Mouse (Mus musculus) thymus, postnatal 14 days (tissue): Measurements from ENCODE around the gene Pkp1.

Source experiments
- DNase-seq: peaks from one replicate; pipeline ENCODE4 v3.0.0; 2021

The Pkp1 gene

GRCm38 (mm10) chr1:135854591-135855343 is 64.2 kb downstream of the Pkp1 start:
- DNase-seq: no peak

- DNase-seq: no peak
These were observed 65.8 kb downstream of the Pkp1 start for GRCm38 (mm10) chr1:135853200-135853599.

GRCm38 (mm10) chr1:135852044-135852756 is 66.8 kb downstream of the Pkp1 start:
- DNase-seq: no peak

- peak; percentile 13 for DNase-seq
These were observed 68.1 kb downstream of the Pkp1 start for GRCm38 (mm10) chr1:135850722-135851512.

- no peak for DNase-seq
These were observed 71.2 kb downstream of the Pkp1 start for GRCm38 (mm10) chr1:135847611-135848351.

GRCm38 (mm10) chr1:135847139-135847562 is 71.9 kb downstream of the Pkp1 start:
- DNase-seq: peak; percentile 46

- DNase-seq: no peak
These were observed 72.4 kb downstream of the Pkp1 start for GRCm38 (mm10) chr1:135846632-135847031.

GRCm38 (mm10) chr1:135844481-135844880 is 74.5 kb downstream of the Pkp1 start:
- DNase-seq: no peak

GRCm38 (mm10) chr1:135843519-135844262 is 75.3 kb downstream of the Pkp1 start:
- no peak for DNase-seq

- no peak for DNase-seq
These were observed 78.2 kb downstream of the Pkp1 start for GRCm38 (mm10) chr1:135840675-135841395.

- DNase-seq: no peak
These were observed 79.9 kb downstream of the Pkp1 start for GRCm38 (mm10) chr1:135839065-135839464.

- DNase-seq: no peak
These were observed 80.4 kb downstream of the Pkp1 start for GRCm38 (mm10) chr1:135838626-135839025.

GRCm38 (mm10) chr1:135835716-135836483 is 83.1 kb downstream of the Pkp1 start, which contains the start of gene Tnnt2:
Gene Tnnt2 (plus strand): TSS chr1:135836354.
- DNase-seq: no peak

- no peak for DNase-seq
These were observed 84.0 kb downstream of the Pkp1 start for GRCm38 (mm10) chr1:135834983-135835382.

GRCm38 (mm10) chr1:135834206-135834859 is 84.7 kb downstream of the Pkp1 start:
- DNase-seq: peak; percentile 51

- DNase-seq: peak; percentile 60
These were observed 90.1 kb downstream of the Pkp1 start for GRCm38 (mm10) chr1:135828918-135829317.

- DNase-seq: no peak
These were observed 97.2 kb downstream of the Pkp1 start for GRCm38 (mm10) chr1:135821780-135822179.
